Mouse (Mus musculus): ENCODE data around the gene 1600014C23Rik. TPM values are rescaled to one million over a fixed set of nuclear protein-coding genes. Genes with fewer than 3 reads are reported as not detected.

1600014C23Rik gene
- total RNA-seq, 2 experiments from 2014 or later, result 0.50 TPM; not detected in 1

- peak overlapping the region; percentile 61 for H3K4me3 ChIP-seq
Measured at GRCm38 (mm10) chr17:45733038-45733734, 458 bp downstream of the 1600014C23Rik start.

GRCm38 (mm10) chr17:45731172-45731864, 2.3 kb downstream of the 1600014C23Rik start:
- peak overlapping the region; percentile 17; the same call in 1 of the 2 replicates for H3K4me3 ChIP-seq
- peak overlapping the region; percentile 90 for H3K27ac ChIP-seq
- peak; percentile 90 for DNase-seq
- intact Hi-C loops (cut with DNase I), result loop anchor here (2.0 kb wide), 1 partner anchor 401 kb away; no protein-coding TSS in a partner anchor
- peak; percentile 99 for TF ChIP-seq CTCF (IDR thresholded peaks at IDR 0.05)

More at GRCm38 (mm10) chr17:45733038-45733734, 458 bp downstream of the 1600014C23Rik start:
- DNase-seq, result peak; percentile 48
- intact Hi-C loops (cut with DNase I), result no loop called here
- TF ChIP-seq CTCF (IDR thresholded peaks at IDR 0.05), result no peak
- H3K27ac ChIP-seq, result peak overlapping the region; percentile 89

GRCm38 (mm10) chr17:45730696-45731095, 2.9 kb downstream of the 1600014C23Rik start:
- peak overlapping the region; percentile 90 for H3K27ac ChIP-seq
- TF ChIP-seq CTCF (IDR thresholded peaks at IDR 0.05), result no peak

GRCm38 (mm10) chr17:45729387-45729786, 4.3 kb downstream of the 1600014C23Rik start:
- no peak for TF ChIP-seq CTCF (IDR thresholded peaks at IDR 0.05)
- peak overlapping the region; percentile 90 for H3K27ac ChIP-seq
- peak; percentile 57 for DNase-seq
- intact Hi-C loops (cut with DNase I), result no loop called here
- H3K4me3 ChIP-seq, result no peak overlapping the region

More at GRCm38 (mm10) chr17:45730696-45731095, 2.9 kb downstream of the 1600014C23Rik start:
- DNase-seq, result no peak
- intact Hi-C loops (cut with DNase I), result loop anchor here (2.0 kb wide), 1 partner anchor 402 kb away; no protein-coding TSS in a partner anchor
- no peak overlapping the region for H3K4me3 ChIP-seq

- peak; percentile 78 for DNase-seq
- peak overlapping the region; percentile 90 for H3K27ac ChIP-seq
- no peak overlapping the region for H3K4me3 ChIP-seq
- TF ChIP-seq CTCF (IDR thresholded peaks at IDR 0.05), result no peak
- intact Hi-C loops (cut with DNase I), result no loop called here
Measured at GRCm38 (mm10) chr17:45727983-45728723, 5.5 kb downstream of the 1600014C23Rik start.

GRCm38 (mm10) chr17:45727481-45727880, 6.2 kb downstream of the 1600014C23Rik start:
- peak overlapping the region; percentile 90 for H3K27ac ChIP-seq
- no peak for DNase-seq
- intact Hi-C loops (cut with DNase I), result no loop called here
- no peak for TF ChIP-seq CTCF (IDR thresholded peaks at IDR 0.05)
- H3K4me3 ChIP-seq, result no peak overlapping the region

GRCm38 (mm10) chr17:45726249-45726648, 7.4 kb downstream of the 1600014C23Rik start:
- TF ChIP-seq CTCF (IDR thresholded peaks at IDR 0.05), result no peak
- peak overlapping the region; percentile 61 for H3K27ac ChIP-seq
- no peak overlapping the region for H3K4me3 ChIP-seq
- no peak for DNase-seq
- intact Hi-C loops (cut with DNase I), result no loop called here

GRCm38 (mm10) chr17:45724574-45724921, 9.1 kb downstream of the 1600014C23Rik start:
- Histone ChIP-seq H3K27ac (peak overlapping the region; percentile 86), H3K4me3 (no peak overlapping the region)
- TF ChIP-seq CTCF (IDR thresholded peaks at IDR 0.05), result no peak
- intact Hi-C loops (cut with DNase I), result no loop called here
- DNase-seq, result no peak

GRCm38 (mm10) chr17:45723732-45724573, 9.7 kb downstream of the 1600014C23Rik start:
- H3K27ac ChIP-seq, result peak overlapping the region; percentile 86
- intact Hi-C loops (cut with DNase I), result no loop called here
- peak; percentile 86 for DNase-seq
- peak; percentile 89 for TF ChIP-seq CTCF (IDR thresholded peaks at IDR 0.05)
- peak overlapping the region; percentile 72 for H3K4me3 ChIP-seq

- H3K4me3 ChIP-seq, result no peak overlapping the region
- no peak overlapping the region for H3K27ac ChIP-seq
- peak; percentile 83 for DNase-seq
- TF ChIP-seq CTCF (IDR thresholded peaks at IDR 0.05), result peak; percentile 91
- intact Hi-C loops (cut with DNase I), result loop anchor here (1.0 kb wide), 2 partner anchors 40 to 55 kb away; no protein-coding TSS in a partner anchor
Measured at GRCm38 (mm10) chr17:45718323-45718722, 15.3 kb downstream of the 1600014C23Rik start.

GRCm38 (mm10) chr17:45711525-45711924, 22.1 kb downstream of the 1600014C23Rik start:
- H3K4me3 ChIP-seq, result no peak overlapping the region
- H3K27ac ChIP-seq, result no peak overlapping the region
- intact Hi-C loops (cut with DNase I), result no loop called here
- DNase-seq, result no peak
- no peak for TF ChIP-seq CTCF (IDR thresholded peaks at IDR 0.05)

GRCm38 (mm10) chr17:45710407-45710806, 23.2 kb downstream of the 1600014C23Rik start:
- TF ChIP-seq CTCF (IDR thresholded peaks at IDR 0.05), result no peak
- intact Hi-C loops (cut with DNase I), result no loop called here
- no peak for DNase-seq
- Histone ChIP-seq H3K4me3 (no peak overlapping the region), H3K27ac (no peak overlapping the region)
